Mouse (Mus musculus) midbrain, embryonic 13.5 days (tissue): ENCODE data around the gene Prkar1b. TPM values are rescaled to one million over a fixed set of nuclear protein-coding genes. Genes with fewer than 3 reads are reported as not detected.

Source experiments
- ATAC-seq: fragments of 200-750 bp; cut with Nextera tagmentation; 2 replicates; pipeline ENCODE4 v1.8.0; 2017; ENCODE audit warnings: mild to moderate bottlenecking, moderate TSS enrichment, moderate library complexity
- H3K27ac ChIP-seq: fragments of 300-500 bp; sonication (generic); 2 replicates; pipeline ENCODE4 v1.5.1; 2015; ENCODE audit warnings: inconsistent platforms, mild to moderate bottlenecking, moderate library complexity
- H3K27me3 ChIP-seq: fragments of 300-500 bp; sonication (generic); 2 replicates; pipeline ENCODE4 v1.6.1; 2015; ENCODE audit warnings: mild to moderate bottlenecking, inconsistent platforms
- H3K36me3 ChIP-seq: fragments of 300-500 bp; sonication (generic); 2 replicates; pipeline ENCODE4 v1.6.1; 2015; ENCODE audit warnings: mild to moderate bottlenecking, inconsistent platforms
- H3K4me1 ChIP-seq: fragments of 300-500 bp; sonication (generic); replicated peaks from 2 replicates; pipeline ENCODE4 v1.6.1; 2015; ENCODE audit warnings: inconsistent platforms
- H3K4me2 ChIP-seq: fragments of 300-500 bp; sonication (generic); replicated peaks from 2 replicates; pipeline ENCODE4 v1.6.1; 2015; ENCODE audit warnings: moderate library complexity, mild to moderate bottlenecking, inconsistent platforms
- H3K4me3 ChIP-seq: fragments of 300-500 bp; sonication (generic); replicated peaks from 2 replicates; pipeline ENCODE4 v1.5.1; 2015; ENCODE audit warnings: mild to moderate bottlenecking, inconsistent platforms
- H3K9ac ChIP-seq: fragments of 300-500 bp; sonication (generic); replicated peaks from 2 replicates; pipeline ENCODE4 v1.6.1; 2015; ENCODE audit warnings: mild to moderate bottlenecking, inconsistent platforms
- H3K9me3 ChIP-seq: fragments of 300-500 bp; sonication (generic); 2 replicates; pipeline ENCODE4 v1.6.1; 2016; ENCODE audit warnings: mild to moderate bottlenecking, inconsistent platforms
- WGBS: fragments of 180-500 bp; shearing (Covaris S2); methylation state at CpG from one replicate; pipeline ENCODE4 v1.1.7; 2015; 5-methylcytosine and 5-hydroxymethylcytosine counted together
- polyA plus RNA-seq: library from polyadenylated mRNA; unstranded; fragments of >200 nt; fragmentation: Nextera tagmentation; extraction: Ambion mirVana; gene quantifications from 2 replicates; pipeline ENCODE4 v1.2.1, GENCODE M21; 2015

Gene Prkar1b
- polyA plus RNA-seq, 1 experiment from 2014 or later: 139 TPM

DNA sequence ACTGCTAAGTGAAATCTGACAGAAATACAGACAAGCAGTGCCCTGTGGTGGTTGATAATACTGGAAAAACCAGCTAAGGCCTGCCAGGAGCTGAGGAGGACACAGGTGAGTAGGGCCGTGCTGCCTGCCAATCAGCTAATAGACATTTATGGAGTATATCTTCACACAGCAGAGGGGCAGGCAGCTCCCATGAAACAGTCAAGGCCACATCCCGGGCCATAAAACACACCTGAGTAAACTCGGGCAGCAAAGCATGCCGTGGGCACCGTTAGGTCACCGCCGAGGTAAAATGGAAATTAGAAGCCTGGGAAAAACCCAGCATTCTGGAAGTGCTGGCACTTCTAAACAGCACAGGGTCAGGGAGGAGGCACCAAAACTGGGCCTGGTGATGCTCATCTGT is 75.8 kb downstream of the Prkar1b start:
- Histone ChIP-seq H3K27me3 (no peaks in the 10 kb centered on the region), H3K9me3 (no peaks in the 10 kb centered on the region), H3K4me2 (no peak overlapping the region), H3K27ac (no peak overlapping the region), H3K36me3 (no peaks in the 10 kb centered on the region), H3K9ac (no peak overlapping the region), H3K4me3 (no peak overlapping the region), H3K4me1 (peaks cover 26% of the 10 kb centered on the region)
- no peak for ATAC-seq
- 92% methylated on average over 7 of the region's 7 CpGs for whole genome bisulfite sequencing

GRCm38 (mm10) chr5:139072866-139073265 is 76.9 kb downstream of the Prkar1b start:
- H3K9ac ChIP-seq: no peak overlapping the region
- no peaks in the 10 kb centered on the region for H3K27me3 ChIP-seq
- no peak for ATAC-seq
- H3K4me1 ChIP-seq: peaks cover 20% of the 10 kb centered on the region
- no peaks in the 10 kb centered on the region for H3K36me3 ChIP-seq
- no peak overlapping the region for H3K4me3 ChIP-seq
- no peak overlapping the region for H3K4me2 ChIP-seq
- H3K27ac ChIP-seq: no peak overlapping the region
- WGBS: 92% methylated on average over 5 of the region's 5 CpGs
- H3K9me3 ChIP-seq: no peaks in the 10 kb centered on the region

- no peaks in the 10 kb centered on the region for H3K4me1 ChIP-seq
- no peak overlapping the region for H3K27ac ChIP-seq
- H3K9me3 ChIP-seq: no peaks in the 10 kb centered on the region
- H3K27me3 ChIP-seq: no peaks in the 10 kb centered on the region
- no peak for ATAC-seq
- no peak overlapping the region for H3K4me3 ChIP-seq
- no peak overlapping the region for H3K4me2 ChIP-seq
- WGBS: 49% methylated on average over 7 of the region's 7 CpGs
- H3K36me3 ChIP-seq: no peaks in the 10 kb centered on the region
- no peak overlapping the region for H3K9ac ChIP-seq
Observed at GRCm38 (mm10) chr5:139066861-139067614, 82.8 kb downstream of the Prkar1b start.

DNA sequence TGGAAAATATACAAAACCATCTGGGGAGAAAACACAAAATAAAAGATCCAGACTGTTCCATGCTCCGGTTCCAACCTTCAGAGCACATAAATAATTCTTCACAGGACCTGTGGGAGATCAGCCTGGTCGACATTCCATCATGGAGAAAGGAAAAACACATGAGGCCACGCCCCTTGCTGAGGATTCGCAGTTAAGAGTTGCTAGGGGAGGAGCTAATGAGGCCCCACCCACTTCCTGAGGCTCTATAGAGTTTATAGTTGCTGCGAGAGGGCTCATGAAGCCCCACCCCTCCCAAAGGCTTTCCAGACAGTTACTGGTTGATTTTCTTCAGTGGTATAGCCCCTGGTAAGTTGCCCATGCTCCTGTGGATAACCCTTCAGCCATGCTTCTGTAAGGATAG is 85.2 kb downstream of the Prkar1b start:
- Histone ChIP-seq H3K9me3 (no peaks in the 10 kb centered on the region), H3K9ac (no peak overlapping the region), H3K4me2 (no peak overlapping the region), H3K27me3 (no peaks in the 10 kb centered on the region), H3K4me1 (0 out of 2 replicates have a peak, but pooled peaks cover 5% of the 10 kb centered on the region), H3K27ac (no peak overlapping the region), H3K4me3 (no peak overlapping the region), H3K36me3 (no peaks in the 10 kb centered on the region; the same call in 1 of the 2 replicates)
- no peak for ATAC-seq
- WGBS: 70% methylated on average over 5 of the region's 5 CpGs

- no peaks in the 10 kb centered on the region for H3K9me3 ChIP-seq
- 0 out of 2 replicates have a peak, but pooled peaks cover 5% of the 10 kb centered on the region for H3K4me1 ChIP-seq
- whole genome bisulfite sequencing: 64% methylated on average over 5 of the region's 5 CpGs
- H3K4me2 ChIP-seq: no peak overlapping the region
- H3K27ac ChIP-seq: no peak overlapping the region
- no peak for ATAC-seq
- no peak overlapping the region for H3K4me3 ChIP-seq
- no peak overlapping the region for H3K9ac ChIP-seq
- H3K36me3 ChIP-seq: no peaks in the 10 kb centered on the region; the same call in 1 of the 2 replicates
- H3K27me3 ChIP-seq: no peaks in the 10 kb centered on the region
Observed at GRCm38 (mm10) chr5:139061680-139062079, 88.1 kb downstream of the Prkar1b start.

GRCm38 (mm10) chr5:139060460-139061051 is 89.2 kb downstream of the Prkar1b start:
- 85% methylated on average over 12 of the region's 12 CpGs for WGBS
- H3K4me2 ChIP-seq: no peak overlapping the region
- H3K4me3 ChIP-seq: no peak overlapping the region
- 0 out of 2 replicates have a peak, but pooled peaks cover 5% of the 10 kb centered on the region for H3K4me1 ChIP-seq
- no peaks in the 10 kb centered on the region for H3K27me3 ChIP-seq
- H3K36me3 ChIP-seq: no peaks in the 10 kb centered on the region; the same call in 1 of the 2 replicates
- ATAC-seq: no peak
- no peak overlapping the region for H3K9ac ChIP-seq
- H3K27ac ChIP-seq: no peak overlapping the region
- H3K9me3 ChIP-seq: no peaks in the 10 kb centered on the region

DNA sequence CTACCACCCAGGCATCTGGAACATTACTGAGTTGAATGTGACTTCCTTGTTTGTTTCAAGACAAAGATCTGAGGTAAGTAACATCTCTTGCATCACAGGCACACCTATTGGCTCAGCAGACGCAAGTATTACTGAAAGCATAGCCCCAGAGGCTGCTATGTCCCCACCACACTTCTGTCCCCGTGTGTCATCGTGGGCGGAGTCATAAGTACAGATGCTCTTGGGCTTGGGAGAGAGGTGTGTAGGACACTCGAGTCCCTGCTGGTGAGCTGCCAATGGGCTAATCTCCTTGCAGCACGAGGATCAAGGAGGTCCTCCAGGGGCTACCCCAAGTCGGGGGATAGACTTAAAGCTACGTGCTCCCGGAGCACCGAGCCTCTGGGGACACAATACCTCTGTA is 96.6 kb downstream of the Prkar1b start:
- Histone ChIP-seq H3K27ac (no peak overlapping the region), H3K27me3 (no peaks in the 10 kb centered on the region), H3K36me3 (peaks cover 21% of the 10 kb centered on the region), H3K4me3 (no peak overlapping the region), H3K4me2 (no peak overlapping the region), H3K9ac (no peak overlapping the region), H3K9me3 (no peaks in the 10 kb centered on the region), H3K4me1 (peaks cover 7% of the 10 kb centered on the region; the same call in 1 of the 2 replicates)
- WGBS: 91% methylated on average over 10 of the region's 10 CpGs
- ATAC-seq: no peak

DNA sequence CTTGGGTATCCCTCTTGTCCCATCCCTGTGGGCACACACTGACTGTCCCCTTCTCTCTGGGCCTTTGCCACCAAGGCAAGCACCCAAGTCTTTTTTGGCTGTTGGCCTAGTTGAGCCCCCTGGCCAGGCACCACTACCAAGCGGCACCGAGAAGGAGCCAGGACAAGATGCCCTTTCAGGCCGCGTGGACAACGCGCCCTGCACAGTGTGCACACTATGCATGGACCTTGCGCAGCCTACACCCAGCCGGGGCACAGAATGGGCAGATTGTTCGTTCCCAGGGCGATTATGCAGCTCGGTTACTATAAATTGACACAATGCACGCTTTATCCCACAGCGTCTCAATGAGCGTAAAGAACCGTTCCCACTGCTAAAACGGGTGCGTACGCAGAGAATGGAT is 98.5 kb downstream of the Prkar1b start:
- WGBS: 81% methylated on average over 18 of the region's 18 CpGs
- Histone ChIP-seq H3K4me2 (no peak overlapping the region), H3K4me3 (no peak overlapping the region), H3K36me3 (peaks cover 21% of the 10 kb centered on the region), H3K27ac (0 out of 2 replicates have a peak overlapping the region, but pooled peaks have one; percentile 32), H3K9ac (no peak overlapping the region), H3K9me3 (no peaks in the 10 kb centered on the region), H3K27me3 (no peaks in the 10 kb centered on the region), H3K4me1 (peaks cover 14% of the 10 kb centered on the region)
- ATAC-seq: peak; percentile 75

GRCm38 (mm10) chr5:139049367-139049766 is 100.4 kb downstream of the Prkar1b start:
- no peak overlapping the region for H3K9ac ChIP-seq
- H3K36me3 ChIP-seq: peaks cover 21% of the 10 kb centered on the region
- no peak overlapping the region for H3K4me3 ChIP-seq
- H3K4me1 ChIP-seq: peaks cover 14% of the 10 kb centered on the region
- ATAC-seq: no peak
- no peaks in the 10 kb centered on the region for H3K9me3 ChIP-seq
- H3K4me2 ChIP-seq: no peak overlapping the region
- no peaks in the 10 kb centered on the region for H3K27me3 ChIP-seq
- H3K27ac ChIP-seq: no peak overlapping the region
- 87% methylated on average over 7 of the region's 7 CpGs for WGBS

DNA sequence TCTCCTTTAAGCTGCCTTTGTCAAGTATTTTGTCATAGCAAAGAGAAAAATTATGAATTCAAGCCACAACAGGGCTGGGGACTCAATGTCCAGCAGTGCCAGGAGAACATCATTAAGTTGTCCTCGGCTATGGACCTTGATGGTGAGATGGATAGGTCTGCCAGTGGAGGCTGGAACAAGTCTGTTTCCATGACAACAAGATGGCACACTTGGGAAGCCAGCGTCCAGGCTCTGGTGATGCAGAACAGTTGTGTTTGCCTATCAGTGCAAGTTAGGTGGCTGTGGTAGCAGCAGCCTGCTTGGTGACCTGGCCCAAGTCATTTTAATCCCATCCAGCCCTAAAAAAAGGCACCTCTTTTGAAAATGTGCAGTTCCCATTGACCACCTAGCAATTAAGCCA is 102.6 kb downstream of the Prkar1b start:
- H3K27ac ChIP-seq: no peak overlapping the region
- H3K4me1 ChIP-seq: peaks cover 14% of the 10 kb centered on the region
- no peak overlapping the region for H3K4me3 ChIP-seq
- no peaks in the 10 kb centered on the region for H3K27me3 ChIP-seq
- no peak overlapping the region for H3K9ac ChIP-seq
- no peaks in the 10 kb centered on the region for H3K9me3 ChIP-seq
- H3K36me3 ChIP-seq: peaks cover 23% of the 10 kb centered on the region
- no peak for ATAC-seq
- H3K4me2 ChIP-seq: no peak overlapping the region
- WGBS: 31% methylated on average over 2 of the region's 2 CpGs

DNA sequence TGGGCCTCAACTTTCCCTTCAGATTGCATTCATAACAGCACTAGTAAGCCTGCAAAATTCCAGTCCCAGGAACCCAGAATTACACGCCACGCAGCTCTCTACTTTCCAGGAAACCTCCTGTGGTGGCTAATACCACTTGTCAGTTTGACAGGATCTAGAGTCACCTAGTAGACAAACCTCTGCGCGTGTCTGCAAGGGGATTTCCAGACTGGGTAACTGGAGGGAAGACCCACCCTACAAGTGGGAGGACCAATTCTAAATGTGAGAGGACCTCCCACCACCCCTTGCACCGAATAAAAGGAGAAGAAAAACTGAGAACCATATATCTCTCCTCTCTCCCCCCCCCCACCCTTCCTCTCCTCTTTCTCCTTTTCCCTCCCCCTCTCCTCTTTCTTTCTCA is 103.2 kb downstream of the Prkar1b start:
- ATAC-seq: no peak
- peaks cover 12% of the 10 kb centered on the region for H3K4me1 ChIP-seq
- WGBS: 76% methylated on average over 5 of the region's 5 CpGs
- H3K27ac ChIP-seq: no peak overlapping the region
- H3K9ac ChIP-seq: no peak overlapping the region
- no peak overlapping the region for H3K4me2 ChIP-seq
- no peak overlapping the region for H3K4me3 ChIP-seq
- peaks cover 29% of the 10 kb centered on the region for H3K36me3 ChIP-seq
- no peaks in the 10 kb centered on the region for H3K27me3 ChIP-seq
- no peaks in the 10 kb centered on the region for H3K9me3 ChIP-seq

DNA sequence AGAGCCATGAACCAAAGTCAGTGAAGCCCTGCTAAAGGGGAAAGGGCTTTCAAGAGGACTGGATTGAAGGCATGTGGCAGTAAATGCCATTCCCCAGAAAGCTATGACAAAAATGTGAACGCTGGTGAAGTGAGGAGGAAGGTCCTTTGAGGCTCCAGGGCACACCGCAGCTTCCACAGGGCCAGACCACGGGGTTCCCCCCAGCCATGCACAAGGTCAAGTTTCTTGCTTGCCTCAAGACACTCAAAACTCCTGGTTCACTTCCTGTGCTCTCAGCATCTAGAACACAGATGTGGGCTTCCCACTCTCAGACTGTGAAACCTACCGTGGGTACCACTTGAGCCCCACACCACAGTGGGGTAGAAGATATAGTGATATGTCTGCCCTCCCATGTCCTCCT is 106.3 kb downstream of the Prkar1b start:
- Histone ChIP-seq H3K36me3 (peaks cover 12% of the 10 kb centered on the region; the same call in 1 of the 2 replicates), H3K9me3 (no peaks in the 10 kb centered on the region), H3K9ac (no peak overlapping the region), H3K4me1 (peaks cover 7% of the 10 kb centered on the region), H3K27me3 (no peaks in the 10 kb centered on the region), H3K4me2 (no peak overlapping the region), H3K27ac (no peak overlapping the region), H3K4me3 (no peak overlapping the region)
- WGBS: 82% methylated on average over 4 of the region's 4 CpGs
- no peak for ATAC-seq
